Mouse (Mus musculus): ENCODE data around the gene Dgat2. TPM values are rescaled to one million over a fixed set of nuclear protein-coding genes. Genes with fewer than 3 reads are reported as not detected.
A peak's percentile ranks its signal among the peaks of the same experiment; 100 is the strongest.

Gene Dgat2
- polyA plus RNA-seq, 1 experiment from 2014 or later: 18.5 TPM

- ATAC-seq: no peak
- H3K4me1 ChIP-seq (replicated peaks; ENCODE audit: control insufficient read depth, insufficient read depth, low read length): peaks cover 10% of the 10 kb centered on the region
- H3K4me3 ChIP-seq (replicated peaks; ENCODE audit: low read length): peak overlapping the region; percentile 70
- H3K27me3 ChIP-seq (replicated peaks; ENCODE audit: control insufficient read depth, insufficient read depth, low read length): no peaks in the 10 kb centered on the region
- H3K27ac ChIP-seq (ENCODE audit: low read length): no peak overlapping the region
- H3K36me3 ChIP-seq (ENCODE audit: control insufficient read depth, insufficient read depth): no peaks in the 10 kb centered on the region
- WGBS: 22% methylated on average over 14 of the region's 14 CpGs
- peak overlapping the region; percentile 79 for H3K9ac ChIP-seq (replicated peaks; ENCODE audit: low read depth, low read length)
- H3K4me2 ChIP-seq (ENCODE audit: low read length): peak overlapping the region; percentile 88
- no peaks in the 10 kb centered on the region for H3K9me3 ChIP-seq (ENCODE audit: control insufficient read depth, low read length)
Observed at GRCm38 (mm10) chr7:99181619-99182431, 694 bp downstream of the Dgat2 start.

GRCm38 (mm10) chr7:99180162-99180561, 2.4 kb downstream of the Dgat2 start:
- no peaks in the 10 kb centered on the region for H3K36me3 ChIP-seq (ENCODE audit: control insufficient read depth, insufficient read depth)
- peaks cover 10% of the 10 kb centered on the region for H3K4me1 ChIP-seq (replicated peaks; ENCODE audit: control insufficient read depth, insufficient read depth, low read length)
- H3K4me2 ChIP-seq (ENCODE audit: low read length): no peak overlapping the region
- no peak for ATAC-seq
- H3K9ac ChIP-seq (replicated peaks; ENCODE audit: low read depth, low read length): no peak overlapping the region
- H3K27me3 ChIP-seq (replicated peaks; ENCODE audit: control insufficient read depth, insufficient read depth, low read length): no peaks in the 10 kb centered on the region
- H3K9me3 ChIP-seq (ENCODE audit: control insufficient read depth, low read length): no peaks in the 10 kb centered on the region
- WGBS: 93% methylated on average over 1 of the region's 1 CpGs
- no peak overlapping the region for H3K27ac ChIP-seq (ENCODE audit: low read length)
- no peak overlapping the region for H3K4me3 ChIP-seq (replicated peaks; ENCODE audit: low read length)

GRCm38 (mm10) chr7:99179271-99179670, 3.2 kb downstream of the Dgat2 start:
- WGBS: 91% methylated on average over 9 of the region's 9 CpGs
- Histone ChIP-seq H3K4me3 (replicated peaks; ENCODE audit: low read length) (no peak overlapping the region), H3K4me2 (ENCODE audit: low read length) (no peak overlapping the region), H3K4me1 (replicated peaks; ENCODE audit: control insufficient read depth, insufficient read depth, low read length) (peaks cover 10% of the 10 kb centered on the region), H3K36me3 (ENCODE audit: control insufficient read depth, insufficient read depth) (no peaks in the 10 kb centered on the region), H3K9ac (replicated peaks; ENCODE audit: low read depth, low read length) (no peak overlapping the region), H3K9me3 (ENCODE audit: control insufficient read depth, low read length) (no peaks in the 10 kb centered on the region), H3K27me3 (replicated peaks; ENCODE audit: control insufficient read depth, insufficient read depth, low read length) (no peaks in the 10 kb centered on the region), H3K27ac (ENCODE audit: low read length) (no peak overlapping the region)
- no peak for ATAC-seq

- Histone ChIP-seq H3K9ac (replicated peaks; ENCODE audit: low read depth, low read length) (no peak overlapping the region), H3K4me1 (replicated peaks; ENCODE audit: control insufficient read depth, insufficient read depth, low read length) (peaks cover 3% of the 10 kb centered on the region), H3K36me3 (ENCODE audit: control insufficient read depth, insufficient read depth) (no peaks in the 10 kb centered on the region), H3K27me3 (replicated peaks; ENCODE audit: control insufficient read depth, insufficient read depth, low read length) (no peaks in the 10 kb centered on the region), H3K27ac (ENCODE audit: low read length) (no peak overlapping the region), H3K9me3 (ENCODE audit: control insufficient read depth, low read length) (no peaks in the 10 kb centered on the region), H3K4me2 (ENCODE audit: low read length) (no peak overlapping the region), H3K4me3 (replicated peaks; ENCODE audit: low read length) (no peak overlapping the region)
- no peak for ATAC-seq
- 72% methylated on average over 5 of the region's 5 CpGs for WGBS
Observed at GRCm38 (mm10) chr7:99177386-99177785, 5.1 kb downstream of the Dgat2 start.

GRCm38 (mm10) chr7:99175666-99176065, 6.9 kb downstream of the Dgat2 start:
- 94% methylated on average over 9 of the region's 9 CpGs for WGBS
- Histone ChIP-seq H3K4me2 (ENCODE audit: low read length) (no peak overlapping the region), H3K27ac (ENCODE audit: low read length) (no peak overlapping the region), H3K4me1 (replicated peaks; ENCODE audit: control insufficient read depth, insufficient read depth, low read length) (no peaks in the 10 kb centered on the region), H3K27me3 (replicated peaks; ENCODE audit: control insufficient read depth, insufficient read depth, low read length) (no peaks in the 10 kb centered on the region), H3K4me3 (replicated peaks; ENCODE audit: low read length) (no peak overlapping the region), H3K36me3 (ENCODE audit: control insufficient read depth, insufficient read depth) (no peaks in the 10 kb centered on the region), H3K9me3 (ENCODE audit: control insufficient read depth, low read length) (no peaks in the 10 kb centered on the region), H3K9ac (replicated peaks; ENCODE audit: low read depth, low read length) (no peak overlapping the region)
- no peak for ATAC-seq

GRCm38 (mm10) chr7:99175118-99175517, 7.4 kb downstream of the Dgat2 start:
- Histone ChIP-seq H3K4me2 (ENCODE audit: low read length) (no peak overlapping the region), H3K36me3 (ENCODE audit: control insufficient read depth, insufficient read depth) (no peaks in the 10 kb centered on the region), H3K4me3 (replicated peaks; ENCODE audit: low read length) (no peak overlapping the region), H3K9me3 (ENCODE audit: control insufficient read depth, low read length) (no peaks in the 10 kb centered on the region), H3K9ac (replicated peaks; ENCODE audit: low read depth, low read length) (no peak overlapping the region), H3K27me3 (replicated peaks; ENCODE audit: control insufficient read depth, insufficient read depth, low read length) (no peaks in the 10 kb centered on the region), H3K4me1 (replicated peaks; ENCODE audit: control insufficient read depth, insufficient read depth, low read length) (no peaks in the 10 kb centered on the region), H3K27ac (ENCODE audit: low read length) (no peak overlapping the region)
- 85% methylated on average over 11 of the region's 11 CpGs for whole genome bisulfite sequencing
- no peak for ATAC-seq

GRCm38 (mm10) chr7:99174006-99174405, 8.5 kb downstream of the Dgat2 start:
- no peaks in the 10 kb centered on the region for H3K27me3 ChIP-seq (replicated peaks; ENCODE audit: control insufficient read depth, insufficient read depth, low read length)
- ATAC-seq: no peak
- WGBS: 77% methylated on average over 4 of the region's 4 CpGs

GRCm38 (mm10) chr7:99172898-99173297, 9.6 kb downstream of the Dgat2 start:
- no peaks in the 10 kb centered on the region for H3K4me1 ChIP-seq (replicated peaks; ENCODE audit: control insufficient read depth, insufficient read depth, low read length)
- no peak for ATAC-seq
- 77% methylated on average over 6 of the region's 6 CpGs for WGBS

More at GRCm38 (mm10) chr7:99174006-99174405, 8.5 kb downstream of the Dgat2 start:
- Histone ChIP-seq H3K27ac (ENCODE audit: low read length) (no peak overlapping the region), H3K36me3 (ENCODE audit: control insufficient read depth, insufficient read depth) (no peaks in the 10 kb centered on the region), H3K4me1 (replicated peaks; ENCODE audit: control insufficient read depth, insufficient read depth, low read length) (no peaks in the 10 kb centered on the region), H3K9me3 (ENCODE audit: control insufficient read depth, low read length) (no peaks in the 10 kb centered on the region), H3K4me2 (ENCODE audit: low read length) (no peak overlapping the region), H3K9ac (replicated peaks; ENCODE audit: low read depth, low read length) (no peak overlapping the region), H3K4me3 (replicated peaks; ENCODE audit: low read length) (no peak overlapping the region)

GRCm38 (mm10) chr7:99171730-99172463, 10.6 kb downstream of the Dgat2 start:
- WGBS: 74% methylated on average over 10 of the region's 10 CpGs
- ATAC-seq: no peak
- Histone ChIP-seq H3K4me3 (replicated peaks; ENCODE audit: low read length) (no peak overlapping the region), H3K4me1 (replicated peaks; ENCODE audit: control insufficient read depth, insufficient read depth, low read length) (no peaks in the 10 kb centered on the region), H3K36me3 (ENCODE audit: control insufficient read depth, insufficient read depth) (no peaks in the 10 kb centered on the region), H3K27me3 (replicated peaks; ENCODE audit: control insufficient read depth, insufficient read depth, low read length) (no peaks in the 10 kb centered on the region), H3K4me2 (ENCODE audit: low read length) (no peak overlapping the region), H3K9me3 (ENCODE audit: control insufficient read depth, low read length) (no peaks in the 10 kb centered on the region), H3K27ac (ENCODE audit: low read length) (no peak overlapping the region), H3K9ac (replicated peaks; ENCODE audit: low read depth, low read length) (no peak overlapping the region)

More at GRCm38 (mm10) chr7:99172898-99173297, 9.6 kb downstream of the Dgat2 start:
- no peak overlapping the region for H3K9ac ChIP-seq (replicated peaks; ENCODE audit: low read depth, low read length)
- no peak overlapping the region for H3K27ac ChIP-seq (ENCODE audit: low read length)
- H3K4me2 ChIP-seq (ENCODE audit: low read length): no peak overlapping the region
- no peaks in the 10 kb centered on the region for H3K9me3 ChIP-seq (ENCODE audit: control insufficient read depth, low read length)
- no peaks in the 10 kb centered on the region for H3K36me3 ChIP-seq (ENCODE audit: control insufficient read depth, insufficient read depth)
- H3K4me3 ChIP-seq (replicated peaks; ENCODE audit: low read length): no peak overlapping the region
- no peaks in the 10 kb centered on the region for H3K27me3 ChIP-seq (replicated peaks; ENCODE audit: control insufficient read depth, insufficient read depth, low read length)

All from forebrain, embryonic 16.5 days (tissue).